Mouse (Mus musculus) heart, adult 9 months (tissue): Measurements from ENCODE around the gene Bag3.
"Not testable (repeated sequence)": the region's sequence is repeated elsewhere in the genome, so short reads cannot be mapped to it uniquely, and the experiment has no call there.

Experiments
- DNase-seq, 2 experiments: peaks; one replicate each; pipeline ENCODE4 v3.0.0; 2022; ENCODE audit warnings: low spot score in 2 of 2

Gene Bag3

DNA sequence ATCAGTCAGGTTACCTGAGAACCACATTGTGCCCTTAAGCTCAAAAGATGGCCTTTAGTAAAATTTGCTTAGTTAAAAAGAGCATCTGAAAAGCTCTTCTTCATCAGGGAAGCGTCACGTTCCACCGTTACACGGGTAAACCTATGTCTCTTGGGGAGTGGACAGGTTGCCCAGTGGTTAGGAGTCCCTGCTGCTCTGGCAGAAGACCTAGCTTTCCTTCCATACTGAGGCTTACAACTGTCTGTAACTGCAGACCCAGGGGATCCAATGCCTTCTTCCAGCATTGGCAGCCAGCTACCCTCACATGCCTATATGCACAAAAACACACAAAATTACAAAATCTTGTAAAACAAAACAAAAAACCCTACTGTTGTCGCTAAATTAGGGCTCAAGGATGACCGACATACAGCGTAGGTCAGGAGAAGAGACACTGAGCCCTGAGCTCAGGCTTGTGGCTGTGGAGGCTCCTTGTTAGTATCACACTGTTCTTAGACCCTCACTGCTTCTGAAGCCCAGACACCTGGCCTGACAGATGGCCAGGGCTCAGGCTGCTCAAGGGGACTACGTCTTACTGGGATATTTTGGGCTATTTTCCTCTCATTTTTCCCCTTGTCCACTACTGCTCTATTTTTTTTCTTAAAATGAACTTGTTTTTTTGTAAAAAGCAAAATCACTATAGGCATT, 44.3 kb downstream of the Bag3 start:
- DNase-seq, result no peak

GRCm38 (mm10) chr7:128569429-128569828, 46.0 kb downstream of the Bag3 start:
- DNase-seq, result not testable (repeated sequence)

DNA sequence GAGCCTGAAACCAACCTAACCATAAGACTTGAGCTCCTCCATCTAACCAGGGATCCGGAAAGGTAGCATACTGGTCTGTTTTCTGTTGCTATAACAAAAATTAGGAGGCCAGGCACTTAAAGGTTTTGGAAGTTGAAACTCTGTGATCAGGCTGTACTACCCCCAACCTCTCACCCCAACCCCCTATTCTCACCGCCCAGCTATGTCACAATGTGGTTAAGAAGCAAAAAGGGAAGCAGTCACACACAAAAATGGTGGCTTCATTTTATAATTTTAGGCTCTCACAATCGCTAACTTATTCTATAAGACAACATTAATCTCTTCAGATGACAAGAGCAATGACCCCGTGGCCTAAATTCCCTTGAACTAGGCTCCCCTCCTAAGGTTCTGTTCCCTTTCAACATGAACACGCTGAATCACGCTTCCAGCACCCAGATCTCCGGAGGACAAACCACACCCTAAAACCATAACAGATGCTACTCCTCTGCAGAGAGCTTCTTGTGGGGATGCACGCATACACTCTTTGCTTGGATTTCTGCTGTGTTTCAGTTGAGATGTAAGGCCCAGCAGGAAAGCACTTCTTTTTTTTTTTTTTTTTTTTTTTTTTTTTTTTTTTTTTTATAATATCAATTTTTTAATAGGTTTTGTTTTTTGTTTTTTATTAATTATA, 46.7 kb downstream of the Bag3 start:
- DNase-seq, result no peak

DNA sequence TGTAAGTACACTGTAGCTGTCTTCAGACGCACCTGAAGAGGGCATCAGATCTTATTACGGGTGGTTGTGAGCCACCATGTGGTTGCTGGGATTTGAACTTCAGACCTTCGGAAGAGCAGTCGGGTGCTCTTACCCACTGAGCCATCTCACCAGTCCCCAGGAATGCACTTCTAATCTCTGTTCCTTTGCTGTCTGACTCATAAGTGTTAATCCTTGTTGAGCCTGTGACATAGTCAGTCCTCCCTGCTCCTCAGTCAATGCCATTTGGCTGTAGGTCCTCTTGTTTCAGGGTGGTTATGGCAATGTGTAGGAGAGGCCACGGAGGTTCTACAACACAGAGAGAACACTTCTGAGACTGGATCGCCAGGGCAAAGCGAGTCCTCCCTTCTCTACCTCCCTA, 47.2 kb downstream of the Bag3 start:
- not testable (repeated sequence) for DNase-seq

GRCm38 (mm10) chr7:128572030-128572429, 48.6 kb downstream of the Bag3 start:
- DNase-seq, result no peak

DNA sequence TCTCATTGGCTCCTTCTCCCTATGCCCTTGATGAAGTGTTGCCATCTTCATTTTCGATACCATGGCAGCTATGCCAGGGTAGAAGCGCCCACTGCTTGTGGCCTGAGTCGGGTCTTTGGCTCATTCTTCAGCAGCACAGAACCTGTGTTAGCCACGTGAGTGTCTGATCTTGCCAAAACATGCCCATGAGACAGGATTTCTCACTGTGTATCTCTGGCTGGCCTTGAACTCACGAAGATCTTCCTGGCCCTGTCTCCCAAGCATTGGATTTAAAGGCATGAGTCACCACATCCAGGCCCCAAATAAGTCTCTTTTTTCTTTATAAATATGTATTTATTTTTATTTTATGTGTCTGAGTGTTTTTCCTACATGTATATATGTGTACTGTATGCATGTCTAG, 51.8 kb downstream of the Bag3 start:
- no peak for DNase-seq

DNA sequence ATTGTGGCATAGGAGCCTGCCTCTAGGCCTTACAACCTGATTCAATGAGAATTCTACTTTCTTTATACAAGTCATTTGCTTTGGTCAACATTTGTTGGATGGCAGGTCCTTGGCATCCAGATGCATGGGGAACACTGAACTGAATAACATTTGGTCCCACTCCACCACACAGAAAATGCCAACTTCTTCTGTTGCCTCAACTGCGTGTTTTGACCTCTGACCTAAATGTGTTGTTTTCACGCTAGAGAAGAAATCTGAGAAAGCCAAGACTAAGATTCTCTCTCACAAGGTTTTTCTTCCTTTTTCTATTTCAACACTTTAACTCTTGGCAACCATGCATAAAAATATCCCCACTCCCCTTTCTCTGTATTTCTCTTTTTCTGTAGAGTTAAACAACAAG, 52.4 kb downstream of the Bag3 start:
- DNase-seq, result no peak

DNA sequence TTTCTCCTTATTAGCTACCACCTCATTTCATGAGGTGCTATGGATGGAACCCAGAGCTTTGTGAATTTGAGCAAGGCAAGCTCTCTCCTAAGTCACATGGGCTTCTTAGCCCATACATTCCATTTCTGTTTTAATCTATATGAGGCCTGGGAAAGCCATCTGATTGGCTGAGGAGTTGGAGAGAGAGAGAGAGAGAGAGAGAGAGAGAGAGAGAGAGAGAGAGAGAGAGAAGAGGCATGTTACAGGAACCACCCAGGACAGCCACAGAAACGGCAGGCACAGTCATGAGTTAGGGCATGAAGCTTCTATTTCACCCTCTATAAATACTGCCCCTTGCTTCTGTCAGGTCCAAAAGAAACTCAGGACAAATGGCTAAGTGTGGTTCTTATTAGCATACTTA, 54.2 kb downstream of the Bag3 start:
- DNase-seq, result no peak

- no peak for DNase-seq
These were observed 55.0 kb downstream of the Bag3 start for GRCm38 (mm10) chr7:128578199-128578945.

GRCm38 (mm10) chr7:128579381-128579780, 56.0 kb downstream of the Bag3 start:
- DNase-seq, result no peak

- no peak for DNase-seq
These were observed 56.9 kb downstream of the Bag3 start for GRCm38 (mm10) chr7:128580318-128580717.

GRCm38 (mm10) chr7:128581864-128582484, 58.6 kb downstream of the Bag3 start:
- no peak for DNase-seq

GRCm38 (mm10) chr7:128583213-128583948, 60.0 kb downstream of the Bag3 start:
- no peak for DNase-seq

- no peak for DNase-seq
These were observed 64.0 kb downstream of the Bag3 start for GRCm38 (mm10) chr7:128587334-128587933.

- DNase-seq, result peak; percentile 18 to 52
These were observed 68.1 kb downstream of the Bag3 start for GRCm38 (mm10) chr7:128591345-128592084.

DNA sequence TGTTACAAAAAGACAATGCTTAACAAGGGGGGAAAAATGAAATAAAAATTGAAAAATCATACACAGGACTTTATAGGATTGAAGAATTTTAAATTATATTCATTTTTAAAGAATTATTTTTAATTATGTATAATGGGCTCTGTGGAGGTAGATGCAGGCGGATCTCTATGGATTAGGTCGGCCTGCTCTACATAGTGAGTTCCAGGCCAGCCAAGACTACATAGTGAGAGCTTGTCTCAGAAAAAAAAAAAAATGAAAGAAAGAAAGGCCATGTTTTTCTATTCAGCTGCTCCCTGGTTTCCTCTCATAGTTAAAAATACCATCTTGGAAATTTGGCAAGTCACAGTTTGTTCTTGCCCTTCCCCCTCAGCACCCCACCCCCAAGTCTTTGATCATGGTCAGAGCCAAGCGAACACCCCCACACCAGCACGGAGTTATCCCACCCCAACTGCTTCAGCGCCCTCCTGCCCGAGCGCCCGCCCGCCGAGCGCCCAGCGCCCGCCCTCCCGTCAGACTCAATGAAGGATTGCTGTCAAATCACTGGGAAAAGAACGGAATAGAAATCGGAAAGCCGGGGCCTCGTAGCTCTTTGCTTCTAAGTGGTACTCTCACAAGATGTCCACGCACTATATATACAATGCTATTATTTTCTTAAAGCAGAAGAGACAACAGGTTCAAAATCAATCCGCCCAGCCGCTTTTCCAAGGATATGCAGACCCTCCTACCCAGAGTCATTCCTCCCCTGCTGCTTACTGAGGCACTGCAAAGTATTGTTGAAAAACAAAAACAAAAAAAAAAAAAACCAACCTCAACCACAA, 68.9 kb downstream of the Bag3 start:
- peak; percentile 27 to 55 for DNase-seq

DNA sequence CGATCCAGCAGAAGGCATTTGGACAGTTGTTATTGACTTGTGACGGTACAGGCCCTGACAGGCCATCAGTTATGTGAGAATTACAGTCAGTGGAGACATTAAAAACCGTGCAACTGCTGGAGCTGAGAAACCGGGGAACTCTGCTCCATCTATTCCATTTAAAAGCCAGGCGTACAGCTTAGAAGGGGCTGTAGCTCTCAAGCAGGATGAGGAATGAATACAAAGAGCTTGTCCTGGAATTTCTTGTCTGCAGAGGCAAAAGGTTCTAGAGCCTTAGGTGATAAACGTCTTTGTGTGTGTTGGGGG, 69.5 kb downstream of the Bag3 start:
- no peak for DNase-seq

GRCm38 (mm10) chr7:128596274-128596673, 72.9 kb downstream of the Bag3 start:
- no peak for DNase-seq
